Mouse (Mus musculus) MEL (cell line): ENCODE data around the gene Ppan.

Experiments used
- CTCF ChIP-seq, 3 experiments: IDR thresholded peaks in 2 of 3; conservative IDR thresholded peaks in 1 of 3; 2 replicates each; pipeline ENCODE4 v1.5.1; 2011 to 2012; ENCODE audit warnings: low read length in 3 of 3, low read depth in 2 of 3, mild to moderate bottlenecking in 2 of 3, improper control_type of control experiment in 1 of 3, inconsistent platforms in 1 of 3, mixed read lengths in 1 of 3, moderate library complexity in 1 of 3; ENCODE audit not compliant: control insufficient read depth in 1 of 3, insufficient read depth in 1 of 3, poor library complexity in 1 of 3, severe bottlenecking in 1 of 3
- EP300 ChIP-seq, 2 experiments: IDR thresholded peaks; 2 replicates each; pipeline ENCODE4 v1.6.1; 2011; ENCODE audit warnings: improper control_type of control experiment in 2 of 2, low read length in 2 of 2, low read depth in 1 of 2, mild to moderate bottlenecking in 1 of 2
- MAZ ChIP-seq: IDR thresholded peaks from 2 replicates; pipeline ENCODE4 v1.6.1; 2012; ENCODE audit warnings: low read depth, mild to moderate bottlenecking, inconsistent platforms, low read length, improper control_type of control experiment
- POLR2A ChIP-seq, 2 experiments: IDR thresholded peaks; 2 replicates each; pipeline ENCODE4 v1.6.1; 2011 to 2012; ENCODE audit warnings: low read length in 2 of 2, mild to moderate bottlenecking in 2 of 2, control low read depth in 1 of 2, improper control_type of control experiment in 1 of 2, low read depth in 1 of 2, moderate library complexity in 1 of 2; ENCODE audit not compliant: control insufficient read depth in 1 of 2, insufficient read depth in 1 of 2, poor library complexity in 1 of 2
- RCOR1 ChIP-seq: IDR thresholded peaks from 2 replicates; pipeline ENCODE4 v1.6.1; 2012; ENCODE audit warnings: low read depth, mild to moderate bottlenecking, inconsistent platforms, low read length, improper control_type of control experiment
- SIN3A ChIP-seq: IDR thresholded peaks from 2 replicates; pipeline ENCODE4 v1.6.1; 2012; ENCODE audit warnings: low read length, improper control_type of control experiment, inconsistent platforms
- TCF12 ChIP-seq: IDR thresholded peaks from 2 replicates; pipeline ENCODE4 v1.6.1; 2014; ENCODE audit warnings: low read depth, mild to moderate bottlenecking, inconsistent platforms, low read length, improper control_type of control experiment, moderate library complexity
- USF1 ChIP-seq: IDR thresholded peaks from 2 replicates; pipeline ENCODE4 v1.6.1; 2014; ENCODE audit warnings: low read depth, mild to moderate bottlenecking, inconsistent platforms, low read length, improper control_type of control experiment, moderate library complexity
- ZKSCAN1 ChIP-seq: IDR thresholded peaks from 2 replicates; pipeline ENCODE4 v1.6.1; 2012; ENCODE audit warnings: low read depth, mild to moderate bottlenecking, inconsistent platforms, low read length, improper control_type of control experiment, moderate library complexity

DNA sequence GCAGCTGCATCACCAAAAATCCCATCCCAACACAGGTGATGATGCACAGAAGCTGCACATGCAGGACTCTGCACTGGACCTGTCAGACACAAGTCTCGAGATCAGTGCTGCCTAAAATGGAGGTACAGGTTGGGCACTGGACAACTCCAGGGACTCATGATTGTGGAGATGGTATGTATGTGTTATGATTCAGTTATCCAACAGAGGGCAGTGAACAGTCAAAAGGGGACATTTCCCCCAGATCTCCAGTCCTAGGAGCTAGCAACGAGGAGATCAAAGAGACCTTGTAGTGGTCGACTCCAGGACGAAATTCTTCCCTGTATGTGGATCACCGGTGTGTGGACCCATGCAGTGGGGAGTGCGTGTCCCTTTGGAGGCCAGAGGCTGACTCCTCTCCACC, 28.0 kb upstream of the Ppan start:
- TF ChIP-seq POLR2A (IDR thresholded peaks at IDR 0.05; ENCODE audit: control insufficient read depth in 1 of 2, insufficient read depth in 1 of 2, low read depth in 1 of 2, low read length in 2 of 2, poor library complexity in 1 of 2) (no peak), CTCF (IDR thresholded peaks at IDR 0.05 in 2 of 3, conservative IDR thresholded peaks at IDR 0.05 in 1 of 3; ENCODE audit: control insufficient read depth in 1 of 3, insufficient read depth in 1 of 3, low read depth in 2 of 3, low read length in 3 of 3, poor library complexity in 1 of 3, severe bottlenecking in 1 of 3) (peak in 2 of 3 experiments; percentile 10 to 45; a peak in 2 of 6 replicates), MAZ (no peak), ZKSCAN1 (no peak), USF1 (no peak), TCF12 (no peak), EP300 (IDR thresholded peaks at IDR 0.05; ENCODE audit: low read depth in 1 of 2, low read length in 2 of 2) (no peak), RCOR1 (no peak), SIN3A (no peak)
